ENCODE assay signal across 1 mouse cellular context in genomic region chr8:95361016-95361341, GRCm38 (mm10).
TF ChIP-seq lines count a peak whose summit lies in the region.

No protein-coding gene starts in this region.

TF ChIP-seq in CH12.LX, 34 proteins besides CTCF, POLR2A, EP300 and RAD21:
- TF ChIP-seq TCF12 (IDR thresholded peaks at IDR 0.05; ENCODE audit: low read depth, low read length) (no peak), CHD2 (IDR thresholded peaks at IDR 0.05; ENCODE audit: low read length) (no peak), MXI1 (IDR thresholded peaks at IDR 0.05; ENCODE audit: low read depth, low read length) (no peak), KAT2A (IDR thresholded peaks at IDR 0.05; ENCODE audit: insufficient replicate concordance, low read length) (no peak)
